Mouse (Mus musculus) ES-Bruce4 (cell line): ENCODE measurements around the gene Mamdc2. TPM values are rescaled to one million over a fixed set of nuclear protein-coding genes. Genes with fewer than 3 reads are reported as not detected.
"Not testable (repeated sequence)": the region's sequence is repeated elsewhere in the genome, so short reads cannot be mapped to it uniquely, and the experiment has no call there.

ENCODE experiments used
- H3K27ac ChIP-seq: 2 replicates; pipeline ENCODE4 v1.5.1; 2012; ENCODE audit warnings: low read length, inconsistent platforms; ENCODE audit not compliant: insufficient read depth
- H3K27me3 ChIP-seq: 2 replicates; pipeline ENCODE4 v1.6.1; 2012; ENCODE audit warnings: mild to moderate bottlenecking, low read length, inconsistent platforms; ENCODE audit not compliant: control insufficient read depth, poor library complexity, insufficient read depth, severe bottlenecking
- H3K36me3 ChIP-seq: 2 replicates; pipeline ENCODE4 v1.6.1; 2012; ENCODE audit warnings: inconsistent platforms, mild to moderate bottlenecking, low read length, moderate library complexity; ENCODE audit not compliant: control insufficient read depth, poor library complexity, insufficient read depth, severe bottlenecking
- H3K4me1 ChIP-seq: one replicate; pipeline ENCODE4 v1.8.1; 2011; ENCODE audit warnings: low read length; ENCODE audit not compliant: control insufficient read depth, insufficient read depth
- H3K4me3 ChIP-seq: 2 replicates; pipeline ENCODE4 v1.5.1; 2011; ENCODE audit warnings: low read depth, mild to moderate bottlenecking, low read length
- H3K9ac ChIP-seq: 2 replicates; pipeline ENCODE4 v1.6.1; 2012; ENCODE audit warnings: low read depth, mild to moderate bottlenecking, inconsistent platforms; ENCODE audit not compliant: poor library complexity, severe bottlenecking
- H3K9me3 ChIP-seq: replicated peaks from 2 replicates; pipeline ENCODE4 v1.6.1; 2012; ENCODE audit warnings: mild to moderate bottlenecking, low read length, inconsistent platforms; ENCODE audit not compliant: control insufficient read depth, poor library complexity, insufficient read depth, severe bottlenecking
- CTCF ChIP-seq: IDR thresholded peaks from one replicate; pipeline ENCODE4 v1.8.1; 2011; ENCODE audit warnings: low read depth, low read length
- EP300 ChIP-seq: IDR thresholded peaks from 2 replicates; pipeline ENCODE4 v1.6.1; 2011; ENCODE audit warnings: low read depth, low read length; ENCODE audit not compliant: insufficient read depth
- POLR2A ChIP-seq: IDR thresholded peaks from one replicate; pipeline ENCODE4 v1.8.1; 2011; ENCODE audit warnings: low read length; ENCODE audit not compliant: insufficient read depth
- polyA plus RNA-seq: library from polyadenylated mRNA; stranded (reverse); fragments of >200 nt; gene quantifications from 2 replicates; pipeline ENCODE4 v1.2.4, GENCODE M21; 2011; ENCODE audit warnings: low read depth; ENCODE audit not compliant: missing spikeins, insufficient read depth, insufficient read length

Mamdc2 gene
- 0.25 and 0.29 TPM in 2 replicates for polyA plus RNA-seq

GRCm38 (mm10) chr19:23447988-23448497 lies at the start of gene Mamdc2:
Gene Mamdc2 (minus strand): TSS chr19:23448442.
- no peak within 1 kb of the TSS for H3K27ac ChIP-seq

GRCm38 (mm10) chr19:23498011-23498410 lies 49.8 kb upstream of the Mamdc2 start:
- H3K9ac ChIP-seq = no peak overlapping the region
- H3K9me3 ChIP-seq = no peaks in the 10 kb centered on the region
- H3K36me3 ChIP-seq = no peaks in the 10 kb centered on the region
- H3K4me1 ChIP-seq = peaks cover 2% of the 10 kb centered on the region
- H3K27ac ChIP-seq = no peak overlapping the region
- H3K27me3 ChIP-seq = no peaks in the 10 kb centered on the region
- H3K4me3 ChIP-seq = no peak overlapping the region
- no peak for TF ChIP-seq POLR2A
- TF ChIP-seq EP300 = no peak
- no peak for TF ChIP-seq CTCF

More at GRCm38 (mm10) chr19:23447988-23448497, at the start of gene Mamdc2:
- no peaks in the 10 kb centered on the region for H3K9me3 ChIP-seq
- H3K4me3 ChIP-seq = peak within 1 kb of the TSS; percentile 9
- no peaks in the 10 kb centered on the region for H3K36me3 ChIP-seq
- no peak for TF ChIP-seq POLR2A
- TF ChIP-seq CTCF = no peak
- H3K9ac ChIP-seq = no peak within 1 kb of the TSS
- H3K4me1 ChIP-seq = no peaks in the 10 kb centered on the region
- no peaks in the 10 kb centered on the region for H3K27me3 ChIP-seq

GRCm38 (mm10) chr19:23497171-23497917 lies 49.1 kb upstream of the Mamdc2 start:
- Histone ChIP-seq H3K27ac (no peak overlapping the region), H3K9me3 (no peaks in the 10 kb centered on the region), H3K9ac (no peak overlapping the region), H3K4me3 (no peak overlapping the region), H3K27me3 (no peaks in the 10 kb centered on the region; the same call in 1 of the 2 replicates), H3K4me1 (peaks cover 2% of the 10 kb centered on the region), H3K36me3 (no peaks in the 10 kb centered on the region)
- no peak for TF ChIP-seq EP300
- TF ChIP-seq CTCF = no peak
- TF ChIP-seq POLR2A = no peak

- Histone ChIP-seq H3K36me3 (no peaks in the 10 kb centered on the region), H3K27me3 (no peaks in the 10 kb centered on the region; the same call in 1 of the 2 replicates), H3K9me3 (no peaks in the 10 kb centered on the region), H3K4me1 (peaks cover 2% of the 10 kb centered on the region), H3K9ac (no peak overlapping the region), H3K27ac (no peak overlapping the region), H3K4me3 (no peak overlapping the region)
- TF ChIP-seq EP300 (no peak), CTCF (no peak), POLR2A (no peak)
Measured at GRCm38 (mm10) chr19:23496536-23496935, 48.3 kb upstream of the Mamdc2 start.

- H3K36me3 ChIP-seq = no peaks in the 10 kb centered on the region
- TF ChIP-seq EP300 (no peak), CTCF (no peak), POLR2A (no peak)
- H3K4me1 ChIP-seq = no peaks in the 10 kb centered on the region
- H3K4me3 ChIP-seq = no peak overlapping the region
- no peak overlapping the region for H3K27ac ChIP-seq
- no peaks in the 10 kb centered on the region; the same call in 1 of the 2 replicates for H3K27me3 ChIP-seq
- no peaks in the 10 kb centered on the region for H3K9me3 ChIP-seq
- no peak overlapping the region for H3K9ac ChIP-seq
Measured at GRCm38 (mm10) chr19:23492663-23493062, 44.4 kb upstream of the Mamdc2 start.

- H3K9me3 ChIP-seq, H3K36me3 ChIP-seq, H3K27ac ChIP-seq, H3K9ac ChIP-seq, H3K27me3 ChIP-seq, H3K4me1 ChIP-seq, H3K4me3 ChIP-seq: not testable (repeated sequence)
Measured at GRCm38 (mm10) chr19:23490703-23491102, 42.5 kb upstream of the Mamdc2 start.
